Comparison of ENCODE assay signal across 26 mouse cellular contexts in the genomic region with DNA sequence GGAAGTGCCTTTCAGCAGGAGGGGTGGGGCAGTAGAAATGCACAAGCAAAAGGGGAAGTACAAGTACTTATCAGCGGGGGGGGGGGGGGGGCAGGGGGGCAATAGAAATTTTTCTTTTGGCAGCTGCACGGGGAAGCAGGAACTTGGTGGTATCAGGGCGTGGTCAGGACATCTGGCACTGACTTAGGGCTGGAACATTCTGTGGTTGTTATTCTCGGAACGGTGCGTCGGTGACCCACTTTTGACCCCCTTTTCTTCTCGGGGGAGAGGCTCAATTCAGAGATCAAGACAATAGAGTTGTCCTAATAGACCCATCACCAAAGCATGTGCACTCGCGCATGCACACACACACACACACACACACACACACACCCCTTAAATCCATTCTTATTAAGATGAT. TPM values are rescaled to one million over a fixed set of nuclear protein-coding genes. Genes with fewer than 3 reads are reported as not detected.
A peak's percentile ranks its signal among the peaks of the same experiment; 100 is the strongest.
DNase-seq lines count a peak whose midpoint lies in the region; ATAC-seq lines count a peak whose summit lies in the region.
"Had no signal": no experiment of that assay in that cellular context is flagged by ENCODE, and none has a peak within 500 bp of the region (broad histone marks: within the 10 kb centered on the region; RNA-seq: fewer than 3 reads in every experiment).

No protein-coding gene starts in this region.

- no peak overlapping the region for H3K4me3 ChIP-seq in heart, embryonic 12.5 days
- H3K4me3 ChIP-seq: embryonic facial prominence, embryonic 13.5 days; embryonic facial prominence, embryonic 15.5 days; erythroblast, embryonic 14.5 days; forebrain, embryonic 10.5 days; forebrain, embryonic 12.5 days had no signal

- H3K4me1 ChIP-seq in heart, embryonic 12.5 days (replicated peaks), result no peaks in the 10 kb centered on the region
- H3K4me1 ChIP-seq: embryonic facial prominence, embryonic 13.5 days; embryonic facial prominence, embryonic 15.5 days; forebrain, embryonic 10.5 days; forebrain, embryonic 12.5 days had no signal

- peak; percentile 92 for DNase-seq in heart, adult 11 months
- DNase-seq in ES-CJ7 (ENCODE audit: low read depth, low spot score), result peak; percentile 73
- peak; percentile 61 for DNase-seq in ZHBTc4 (ENCODE audit: low read depth, low spot score)
- DNase-seq: adrenal gland, adult 2 months; adrenal gland, postnatal 10 days; adrenal gland, postnatal 25 days; B cell, adult 2 months; cerebellum, adult 11 months; cerebellum, adult 18-20 months; cerebellum, adult 8-10 months; cerebellum, adult 9-11 months; cerebellum, postnatal 14 days; cerebellum, postnatal 36 days; embryo, embryonic 11 days had no signal

- no peaks in the 10 kb centered on the region for H3K36me3 ChIP-seq in heart, embryonic 12.5 days
- H3K36me3 ChIP-seq: embryonic facial prominence, embryonic 13.5 days; embryonic facial prominence, embryonic 15.5 days; forebrain, embryonic 10.5 days; forebrain, embryonic 12.5 days had no signal

- 75% methylated on average over 10 of the region's 10 CpGs for WGBS in heart, embryonic 12.5 days

- H3K9me3 ChIP-seq in heart, embryonic 12.5 days (replicated peaks), result no peaks in the 10 kb centered on the region
- H3K9me3 ChIP-seq: embryonic facial prominence, embryonic 13.5 days; embryonic facial prominence, embryonic 15.5 days; forebrain, embryonic 10.5 days; forebrain, embryonic 12.5 days had no signal

- H3K27ac ChIP-seq in heart, embryonic 12.5 days (ENCODE audit: poor library complexity, severe bottlenecking), result no peak overlapping the region
- H3K27ac ChIP-seq: embryonic facial prominence, embryonic 13.5 days; embryonic facial prominence, embryonic 15.5 days; forebrain, embryonic 10.5 days; forebrain, embryonic 12.5 days had no signal

- ATAC-seq in heart, embryonic 12.5 days (ENCODE audit: insufficient number of reproducible peaks, low FRiP score), result no peak
- ATAC-seq in frontal cortex, adult (ENCODE audit: low TSS enrichment), result no peak
- ATAC-seq: CD4-positive, CD25-positive, alpha-beta regulatory T cell, adult 4 months; forebrain, embryonic 14.5 days; forebrain, embryonic 16.5 days had no signal

- H3K4me2 ChIP-seq in heart, embryonic 12.5 days, result no peak overlapping the region
- H3K4me2 ChIP-seq: embryonic facial prominence, embryonic 13.5 days; embryonic facial prominence, embryonic 15.5 days; forebrain, embryonic 12.5 days had no signal

- no peaks in the 10 kb centered on the region for H3K27me3 ChIP-seq in heart, embryonic 12.5 days (replicated peaks)
- H3K27me3 ChIP-seq: CH12.LX; embryonic facial prominence, embryonic 13.5 days; embryonic facial prominence, embryonic 15.5 days; forebrain, embryonic 12.5 days had no signal

- H3K9ac ChIP-seq in heart, embryonic 12.5 days, result no peak overlapping the region
- H3K9ac ChIP-seq: embryonic facial prominence, embryonic 13.5 days; embryonic facial prominence, embryonic 15.5 days; forebrain, embryonic 12.5 days had no signal

RNA-seq across cellular contexts. Expression of a gene that starts 16.6 kb away (rescaled TPM):
- polyA plus RNA-seq in heart, embryonic 12.5 days (2016; fragmentation: Nextera tagmentation; extraction: Ambion mirVana), result 0.28 TPM in 1 of 2 replicates, not detected in the other
- polyA plus RNA-seq: adrenal gland, adult 2 months; CD4-positive, CD25-positive, alpha-beta regulatory T cell, adult 4 months; embryonic facial prominence, embryonic 11.5 days; embryonic facial prominence, embryonic 13.5 days; erythroblast, embryonic 14.5 days; forebrain, embryonic 10.5 days; forebrain, embryonic 12.5 days; forebrain, embryonic 14.5 days had no signal
